Mouse (Mus musculus) MEL (cell line): ENCODE data around the gene Oxsr1.

Experiments
- BHLHE40 ChIP-seq: IDR thresholded peaks from 2 replicates; pipeline ENCODE4 v1.6.1; 2012; ENCODE audit warnings: low read depth, mild to moderate bottlenecking, inconsistent platforms, low read length, improper control_type of control experiment, borderline replicate concordance
- CTCF ChIP-seq, 3 experiments: IDR thresholded peaks in 2 of 3; conservative IDR thresholded peaks in 1 of 3; 2 replicates each; pipeline ENCODE4 v1.5.1; 2011 to 2012; ENCODE audit warnings: low read length in 3 of 3, low read depth in 2 of 3, mild to moderate bottlenecking in 2 of 3, improper control_type of control experiment in 1 of 3, inconsistent platforms in 1 of 3, mixed read lengths in 1 of 3, moderate library complexity in 1 of 3; ENCODE audit not compliant: control insufficient read depth in 1 of 3, insufficient read depth in 1 of 3, poor library complexity in 1 of 3, severe bottlenecking in 1 of 3
- E2F4 ChIP-seq: IDR thresholded peaks from 2 replicates; pipeline ENCODE4 v1.6.1; 2011; ENCODE audit warnings: low read depth, low read length, improper control_type of control experiment, borderline replicate concordance
- EP300 ChIP-seq, 2 experiments: IDR thresholded peaks; 2 replicates each; pipeline ENCODE4 v1.6.1; 2011; ENCODE audit warnings: improper control_type of control experiment in 2 of 2, low read length in 2 of 2, low read depth in 1 of 2, mild to moderate bottlenecking in 1 of 2
- GATA1 ChIP-seq: IDR thresholded peaks from 2 replicates; pipeline ENCODE4 v1.6.1; 2011; ENCODE audit warnings: low read depth, low read length, improper control_type of control experiment
- JUND ChIP-seq: IDR thresholded peaks from 2 replicates; pipeline ENCODE4 v1.6.1; 2011; ENCODE audit warnings: low read depth, mild to moderate bottlenecking, improper control_type of control experiment, low read length
- MYB ChIP-seq: IDR thresholded peaks from 2 replicates; pipeline ENCODE4 v1.6.1; 2011; ENCODE audit warnings: mild to moderate bottlenecking, low read depth, low read length, improper control_type of control experiment
- MYC ChIP-seq: IDR thresholded peaks from 2 replicates; pipeline ENCODE4 v1.6.1; 2011; ENCODE audit warnings: low read depth, mild to moderate bottlenecking, low read length, improper control_type of control experiment, moderate library complexity
- POLR2A ChIP-seq, 2 experiments: IDR thresholded peaks; 2 replicates each; pipeline ENCODE4 v1.6.1; 2011 to 2012; ENCODE audit warnings: low read length in 2 of 2, mild to moderate bottlenecking in 2 of 2, control low read depth in 1 of 2, improper control_type of control experiment in 1 of 2, low read depth in 1 of 2, moderate library complexity in 1 of 2; ENCODE audit not compliant: control insufficient read depth in 1 of 2, insufficient read depth in 1 of 2, poor library complexity in 1 of 2
- SIN3A ChIP-seq: IDR thresholded peaks from 2 replicates; pipeline ENCODE4 v1.6.1; 2012; ENCODE audit warnings: low read length, improper control_type of control experiment, inconsistent platforms
- TCF12 ChIP-seq: IDR thresholded peaks from 2 replicates; pipeline ENCODE4 v1.6.1; 2014; ENCODE audit warnings: low read depth, mild to moderate bottlenecking, inconsistent platforms, low read length, improper control_type of control experiment, moderate library complexity

GRCm38 (mm10) chr9:119346376-119346775 is 24.1 kb upstream of the Oxsr1 start:
- no peak for TF ChIP-seq SIN3A
- no peak for TF ChIP-seq EP300 (IDR thresholded peaks at IDR 0.05; ENCODE audit: low read depth in 1 of 2, low read length in 2 of 2)
- TF ChIP-seq TCF12, result no peak
- no peak for TF ChIP-seq CTCF (IDR thresholded peaks at IDR 0.05 in 2 of 3, conservative IDR thresholded peaks at IDR 0.05 in 1 of 3; ENCODE audit: control insufficient read depth in 1 of 3, insufficient read depth in 1 of 3, low read depth in 2 of 3, low read length in 3 of 3, poor library complexity in 1 of 3, severe bottlenecking in 1 of 3)
- no peak for TF ChIP-seq JUND
- no peak for TF ChIP-seq BHLHE40
- TF ChIP-seq GATA1, result no peak
- no peak for TF ChIP-seq MYC
- TF ChIP-seq MYB, result no peak
- TF ChIP-seq E2F4, result no peak
- TF ChIP-seq POLR2A (IDR thresholded peaks at IDR 0.05; ENCODE audit: control insufficient read depth in 1 of 2, insufficient read depth in 1 of 2, low read depth in 1 of 2, low read length in 2 of 2, poor library complexity in 1 of 2), result no peak
